Mouse (Mus musculus): ENCODE measurements around the gene Fam178b.
A peak's percentile ranks its signal among the peaks of the same experiment; 100 is the strongest.

Fam178b gene

DNA sequence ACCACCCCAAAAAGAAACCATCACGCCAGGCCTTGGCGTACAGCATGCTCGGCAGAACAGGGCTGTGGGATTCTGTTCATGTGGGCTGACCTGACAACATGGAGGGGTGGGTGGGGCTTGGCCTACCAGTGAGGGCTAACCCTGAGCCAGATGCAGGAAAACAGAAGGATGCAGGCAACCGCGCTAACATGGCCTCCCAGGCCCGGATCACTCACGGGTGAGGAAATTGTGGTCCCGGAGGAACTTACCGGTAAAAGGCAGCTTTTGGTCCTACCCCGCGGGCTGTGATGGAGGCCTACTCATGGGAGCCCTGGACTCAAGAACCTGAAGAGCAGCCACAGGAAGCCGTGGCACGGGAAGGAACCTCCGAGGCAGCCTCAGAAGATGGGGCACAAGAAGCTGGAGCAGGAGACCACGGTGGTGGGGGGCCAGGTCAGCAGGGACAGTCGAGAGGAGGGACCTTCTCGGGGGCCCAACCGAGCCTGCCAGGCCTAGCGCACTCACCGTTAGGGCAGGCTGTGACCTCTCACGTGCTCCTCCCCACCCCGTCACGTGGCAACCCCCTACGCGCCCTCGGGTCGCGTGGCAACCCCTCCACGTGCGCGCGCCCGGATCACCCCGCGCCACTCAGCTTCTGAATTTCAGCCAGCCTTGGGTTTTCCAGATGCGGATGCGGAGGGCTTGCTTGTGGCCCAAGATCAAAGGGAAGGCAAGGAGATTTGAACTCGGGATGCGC lies at the start of gene Fam178b:
Fam178b (minus strand) TSS at position 564 of the 736 bp plus-strand sequence.
- DNase-seq: no peak

DNA sequence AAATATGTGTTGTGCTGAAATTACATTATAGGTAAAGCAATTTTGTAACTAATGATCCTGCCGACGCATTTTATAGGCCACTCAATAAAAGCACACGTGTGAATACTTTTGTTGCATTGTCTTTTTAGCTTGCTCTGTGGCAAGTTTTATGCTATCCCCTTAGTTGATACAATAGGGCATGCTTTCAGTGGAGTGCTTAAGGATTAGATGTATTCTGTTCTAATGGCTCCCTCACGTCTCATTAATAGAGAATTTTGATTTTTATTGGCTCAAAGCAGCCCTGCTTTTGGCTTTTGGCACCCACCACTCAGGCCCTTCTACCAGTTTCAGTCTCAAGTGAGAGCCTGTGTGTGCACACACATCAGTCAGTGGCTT lies 41.1 kb upstream of the Fam178b start:
- DNase-seq: no peak

- DNase-seq: peak; percentile 14
These were observed 40.4 kb upstream of the Fam178b start for GRCm38 (mm10) chr1:36723146-36724056.

GRCm38 (mm10) chr1:36718786-36719185 lies 35.8 kb upstream of the Fam178b start:
- no peak for DNase-seq

GRCm38 (mm10) chr1:36714311-36714710 lies 31.3 kb upstream of the Fam178b start, which contains the start of gene Actr1b:
Gene Actr1b (minus strand): TSS chr1:36714422.
- DNase-seq: no peak

DNA sequence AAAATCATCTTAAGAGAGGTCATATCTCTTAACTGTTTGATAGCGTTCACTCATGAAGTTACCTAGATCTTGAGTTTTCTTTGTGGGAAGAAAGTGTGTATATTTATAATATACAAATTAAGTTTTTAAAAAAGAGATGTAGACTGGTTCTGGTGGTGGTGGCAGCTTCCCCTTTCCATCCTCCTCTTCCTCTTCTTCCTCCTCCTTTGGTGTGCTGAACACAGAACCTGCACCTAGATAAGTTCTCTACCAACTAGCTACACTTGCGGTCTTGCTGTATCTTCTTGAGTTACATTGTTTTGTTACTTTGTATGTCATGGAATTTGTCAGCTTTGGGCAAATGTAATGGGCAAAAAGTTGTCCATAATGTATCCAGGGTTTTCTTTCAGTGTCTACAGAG lies 28.1 kb upstream of the Fam178b start:
- no peak for DNase-seq

DNA sequence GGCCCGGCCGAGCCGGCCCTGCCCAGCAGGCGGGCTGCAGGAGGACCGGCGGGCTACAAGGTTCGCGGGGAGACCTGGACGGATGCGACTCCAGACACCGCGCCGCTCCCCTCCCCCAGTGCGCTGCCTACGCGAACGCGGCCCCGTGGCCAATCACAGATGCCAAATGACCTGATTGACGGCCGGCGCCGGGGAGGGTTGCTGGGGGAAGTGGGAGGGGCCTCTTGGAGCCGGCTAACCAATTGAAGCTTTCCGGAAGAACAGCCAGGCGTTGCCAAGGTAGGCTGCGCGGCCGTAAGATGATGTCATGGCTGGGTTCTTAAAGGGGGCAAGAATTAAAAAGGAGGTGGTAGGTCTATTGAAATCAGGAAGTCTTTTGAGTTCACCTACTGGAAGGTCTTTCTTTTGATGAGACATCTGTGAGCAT lies 26.9 kb upstream of the Fam178b start, which contains the start of gene 4933424G06Rik:
4933424G06Rik (plus strand) TSS at position 296 of the 427 bp plus-strand sequence.
- peak; percentile 99 for DNase-seq

DNA sequence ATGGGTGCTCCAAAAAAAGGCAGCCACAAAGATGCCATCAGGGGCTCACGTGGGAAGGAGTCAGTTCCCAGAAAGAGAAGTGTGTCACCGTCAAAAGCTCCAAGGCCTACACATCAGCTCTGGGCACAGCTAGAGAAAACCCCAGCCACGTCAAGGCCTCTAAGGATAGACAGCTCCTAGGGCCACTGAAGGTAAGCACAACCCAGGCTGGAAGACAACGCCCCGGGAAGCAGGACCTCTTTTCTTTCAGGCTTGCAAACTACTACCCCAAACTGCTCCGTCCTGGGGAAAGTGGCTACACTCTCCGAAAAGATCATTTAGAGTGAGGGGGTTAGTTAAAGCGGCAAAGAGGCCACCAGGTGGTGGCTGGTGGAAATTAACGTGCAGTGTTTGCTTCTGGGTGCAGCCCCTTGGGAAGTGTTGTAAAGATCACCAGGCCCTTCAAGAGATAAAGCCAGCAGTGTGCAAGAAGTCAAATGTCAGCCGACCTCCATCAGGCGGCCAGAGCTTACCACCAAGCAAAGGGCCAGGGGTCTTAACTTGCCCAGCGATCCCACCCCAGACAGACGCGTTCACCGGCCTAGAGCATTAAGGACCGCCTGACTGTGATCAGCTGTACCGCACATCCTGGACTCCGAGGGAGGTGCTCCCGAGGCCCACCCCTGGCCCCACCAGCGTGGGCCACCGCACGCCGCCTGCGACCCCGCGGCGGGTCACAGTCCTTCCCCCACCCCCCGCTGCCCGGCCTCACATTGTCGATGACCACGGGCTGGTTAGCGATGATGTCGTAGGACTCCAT lies 26.3 kb upstream of the Fam178b start:
- DNase-seq: peak; percentile 45

- DNase-seq: no peak
These were observed 25.6 kb upstream of the Fam178b start for GRCm38 (mm10) chr1:36708626-36709025.

GRCm38 (mm10) chr1:36707797-36708196 lies 24.8 kb upstream of the Fam178b start:
- no peak for DNase-seq

DNA sequence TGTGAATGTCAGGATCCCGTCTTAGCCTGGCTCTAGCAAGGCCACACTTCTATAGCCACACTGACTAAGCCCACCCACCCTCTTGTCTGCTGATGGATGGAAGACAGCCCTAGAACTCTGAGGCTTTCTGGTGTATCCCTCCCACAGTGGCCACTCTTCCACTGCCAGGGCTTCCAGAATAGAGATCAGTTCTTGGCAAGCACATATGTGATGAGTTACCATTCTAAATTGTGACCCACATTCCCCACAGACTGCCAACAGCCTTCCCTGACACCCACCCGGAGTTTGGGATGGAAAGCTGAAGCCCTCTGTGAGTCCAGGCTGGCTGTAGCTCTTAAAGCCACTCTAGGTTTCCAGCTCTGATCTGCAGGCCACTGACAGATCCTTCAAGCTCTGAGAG lies 24.2 kb upstream of the Fam178b start:
- DNase-seq: no peak

DNA sequence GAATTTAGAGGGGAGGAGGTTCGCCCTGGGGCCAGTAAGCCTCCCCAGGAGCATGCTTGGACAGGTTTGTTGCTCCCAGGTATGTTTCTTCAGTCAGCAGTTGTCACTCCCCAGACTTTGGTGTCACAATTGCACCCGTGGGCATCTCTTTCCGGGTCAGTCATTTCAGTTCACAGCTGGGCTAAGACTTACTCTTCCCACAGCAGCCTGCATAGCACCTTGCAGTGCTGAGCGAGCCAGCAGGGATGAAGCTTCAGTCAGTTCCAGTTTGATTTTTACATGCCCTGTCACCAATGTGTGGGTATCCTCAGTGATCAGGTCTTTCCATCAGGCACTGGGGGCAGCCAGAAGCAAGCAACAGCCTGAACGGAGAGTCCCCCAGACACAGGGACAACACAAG lies 14.0 kb upstream of the Fam178b start:
- no peak for DNase-seq

DNA sequence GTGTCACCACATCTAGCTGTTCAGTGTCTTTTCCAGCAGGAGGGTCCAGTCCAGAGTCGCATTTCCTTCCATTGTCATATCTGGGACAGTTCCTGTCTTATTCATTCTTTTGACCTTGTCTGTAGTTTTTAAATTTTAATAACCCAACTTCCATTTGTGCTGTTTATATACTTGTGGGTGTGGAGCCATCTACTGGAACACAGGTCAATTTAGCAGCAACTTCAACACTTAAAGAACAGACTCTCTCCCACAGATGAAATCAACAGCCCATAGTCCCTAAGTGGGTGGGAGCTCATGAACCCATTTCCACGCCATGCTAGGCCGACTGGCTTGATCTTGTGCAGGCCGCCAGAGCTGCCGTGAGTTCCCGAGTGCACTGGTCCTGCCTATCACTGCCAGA lies 13.4 kb upstream of the Fam178b start:
- DNase-seq: no peak

- no peak for DNase-seq
These were observed 11.9 kb upstream of the Fam178b start for GRCm38 (mm10) chr1:36694871-36695270.

- peak; percentile 99 for DNase-seq
These were observed 8.5 kb upstream of the Fam178b start, which contains the start of gene Cox5b for GRCm38 (mm10) chr1:36691271-36692155. Gene Cox5b (plus strand): TSS chr1:36691449.

GRCm38 (mm10) chr1:36690671-36691235 lies 7.8 kb upstream of the Fam178b start:
- no peak for DNase-seq

DNA sequence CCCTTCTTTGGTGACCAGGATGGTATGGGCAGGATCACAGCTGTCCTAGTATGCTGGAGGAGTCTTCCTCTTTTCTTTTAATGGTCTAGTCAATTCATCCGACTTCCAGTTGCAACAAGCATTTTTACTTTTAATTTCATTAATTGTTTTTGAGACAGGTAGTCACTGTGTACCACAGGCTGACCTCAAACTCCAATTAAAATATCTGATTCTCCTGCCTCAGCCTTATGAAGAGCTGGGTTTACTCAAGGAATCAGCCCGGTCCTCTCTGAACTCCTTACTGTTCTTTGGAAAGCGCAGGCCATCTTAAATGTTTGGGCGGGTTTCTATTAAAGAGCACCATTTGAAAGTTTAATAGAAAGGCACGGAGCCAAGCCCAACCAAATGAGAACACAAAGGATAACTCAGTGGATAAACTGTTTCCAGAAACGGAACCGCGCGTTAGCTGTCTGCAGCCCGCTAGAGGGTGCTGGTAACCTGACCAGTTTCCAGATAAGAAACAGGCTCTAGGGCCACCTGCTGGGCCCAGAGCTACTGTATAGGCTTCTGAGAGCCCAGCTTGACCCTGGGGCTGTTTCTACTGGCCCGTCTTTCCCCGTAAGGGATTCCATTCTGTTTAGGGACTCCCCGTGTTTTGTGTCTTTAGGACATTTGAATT lies 956 bp upstream of the Fam178b start:
- DNase-seq: peak; percentile 92

DNA sequence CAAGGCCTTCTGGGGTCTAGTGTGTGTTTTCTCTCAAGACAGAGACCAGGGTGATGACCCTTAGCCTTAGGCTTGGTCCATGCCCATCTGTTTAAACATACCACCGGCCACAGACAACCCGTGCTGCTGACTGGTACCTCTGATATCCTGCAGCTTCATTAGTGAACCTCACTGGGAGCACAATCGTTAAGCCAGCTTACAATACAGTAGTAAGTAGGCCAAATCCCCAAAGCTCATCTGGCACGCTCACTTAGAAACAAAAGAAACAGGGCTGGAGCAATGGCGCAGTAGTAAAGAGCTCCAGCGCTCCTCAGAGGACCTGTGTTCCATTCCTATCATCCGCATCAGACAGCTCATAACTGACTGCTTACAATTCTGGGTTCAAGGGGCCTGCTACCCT lies 2.1 kb downstream of the Fam178b start:
- DNase-seq: no peak

DNA sequence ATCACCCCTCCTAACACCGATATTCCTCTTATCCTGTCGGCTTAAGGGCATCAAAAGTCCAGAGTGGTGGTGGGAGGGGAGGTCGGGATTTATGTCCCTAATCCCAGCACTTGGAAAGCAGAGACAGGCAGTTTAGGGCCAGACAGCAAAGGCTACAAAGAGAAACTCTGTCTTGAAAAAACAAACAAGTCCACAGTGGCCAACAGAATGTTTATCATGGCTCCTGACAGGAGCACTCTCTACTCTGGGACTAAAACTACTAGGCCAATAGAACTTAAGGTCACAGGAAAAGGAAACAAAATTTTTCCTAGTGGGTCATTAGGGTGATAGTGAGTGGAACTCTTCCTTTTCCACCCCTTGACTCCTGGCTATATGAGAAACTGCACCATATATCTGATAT lies 8.0 kb downstream of the Fam178b start:
- no peak for DNase-seq

DNA sequence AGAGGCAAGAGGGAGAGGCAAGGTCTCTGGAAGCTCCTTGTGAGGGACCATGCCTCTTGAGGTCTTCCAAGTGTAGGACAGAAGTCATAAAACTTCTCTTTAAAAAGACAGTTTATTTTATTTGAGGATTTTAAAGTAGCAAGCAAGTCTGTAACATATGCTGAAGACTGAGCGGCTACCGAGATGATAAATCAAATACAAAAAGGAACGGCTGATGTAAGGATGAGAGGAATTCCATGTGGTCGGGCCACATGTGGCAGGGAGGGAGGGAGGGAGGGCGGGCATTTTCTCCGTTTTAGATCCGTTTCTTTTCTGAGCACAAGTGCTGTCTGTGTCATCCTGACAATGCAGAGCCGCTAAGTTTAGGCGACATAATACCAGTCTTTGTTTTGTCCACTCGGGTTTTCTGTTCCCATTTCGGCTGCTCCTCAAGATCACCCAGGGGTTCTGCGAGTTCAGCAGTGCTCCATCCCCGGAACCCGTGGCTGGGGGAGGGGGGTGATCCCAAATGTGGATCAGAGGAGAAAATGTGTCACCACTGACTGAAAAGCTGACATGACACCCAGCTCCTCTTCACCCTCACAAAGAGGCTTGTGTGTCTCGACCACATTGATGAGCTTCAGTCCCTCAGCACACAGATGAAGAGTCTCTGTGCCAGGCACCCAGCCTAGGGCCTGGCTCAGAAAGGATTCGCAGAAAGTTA lies 10.2 kb downstream of the Fam178b start:
- peak; percentile 40 for DNase-seq
